Mouse (Mus musculus) layer of hippocampus, adult 11-12 months (tissue): ENCODE data around the gene Specc1l.

Experiments used
- DNase-seq: peaks from one replicate; pipeline ENCODE4 v3.0.0; 2022; ENCODE audit warnings: low spot score

Gene Specc1l

GRCm38 (mm10) chr10:75224154-75224553, 12.3 kb downstream of the Specc1l start:
- no peak for DNase-seq

- no peak for DNase-seq
These were observed 12.8 kb downstream of the Specc1l start for GRCm38 (mm10) chr10:75224630-75225029.

- DNase-seq = no peak
These were observed 15.5 kb downstream of the Specc1l start for GRCm38 (mm10) chr10:75227381-75227780.

- DNase-seq = no peak
These were observed 18.7 kb downstream of the Specc1l start for GRCm38 (mm10) chr10:75230572-75230971.

- no peak for DNase-seq
These were observed 20.0 kb downstream of the Specc1l start for GRCm38 (mm10) chr10:75231876-75232275.

- DNase-seq = no peak
These were observed 20.8 kb downstream of the Specc1l start for GRCm38 (mm10) chr10:75232612-75233155.

- no peak for DNase-seq
These were observed 21.6 kb downstream of the Specc1l start for GRCm38 (mm10) chr10:75233489-75233888.

- no peak for DNase-seq
These were observed 23.9 kb downstream of the Specc1l start for GRCm38 (mm10) chr10:75235726-75236125.

- no peak for DNase-seq
These were observed 24.3 kb downstream of the Specc1l start for GRCm38 (mm10) chr10:75236156-75236555.

GRCm38 (mm10) chr10:75237166-75237565, 25.3 kb downstream of the Specc1l start:
- no peak for DNase-seq

- DNase-seq = no peak
These were observed 28.8 kb downstream of the Specc1l start for GRCm38 (mm10) chr10:75240583-75241250.

GRCm38 (mm10) chr10:75245806-75246205, 33.9 kb downstream of the Specc1l start:
- no peak for DNase-seq

- DNase-seq = no peak
These were observed 34.5 kb downstream of the Specc1l start for GRCm38 (mm10) chr10:75246331-75246730.

GRCm38 (mm10) chr10:75251011-75251410, 39.1 kb downstream of the Specc1l start:
- DNase-seq = peak; percentile 10

- no peak for DNase-seq
These were observed 40.6 kb downstream of the Specc1l start for GRCm38 (mm10) chr10:75252301-75253022.

GRCm38 (mm10) chr10:75255091-75255490, 43.2 kb downstream of the Specc1l start:
- peak; percentile 21 for DNase-seq

- no peak for DNase-seq
These were observed 45.5 kb downstream of the Specc1l start for GRCm38 (mm10) chr10:75257401-75257800.

GRCm38 (mm10) chr10:75258241-75258640, 46.4 kb downstream of the Specc1l start:
- DNase-seq = no peak

- no peak for DNase-seq
These were observed 49.4 kb downstream of the Specc1l start for GRCm38 (mm10) chr10:75261268-75261667.

GRCm38 (mm10) chr10:75264993-75265555, 53.2 kb downstream of the Specc1l start:
- DNase-seq = no peak

GRCm38 (mm10) chr10:75273020-75273419, 61.1 kb downstream of the Specc1l start:
- DNase-seq = no peak

GRCm38 (mm10) chr10:75276427-75277013, 64.6 kb downstream of the Specc1l start:
- DNase-seq = no peak

- peak; percentile 24 for DNase-seq
These were observed 65.6 kb downstream of the Specc1l start for GRCm38 (mm10) chr10:75277501-75277900.
